Mouse (Mus musculus) heart, adult 2 months (tissue): Measurements from ENCODE around the gene Zfp113. TPM values are rescaled to one million over a fixed set of nuclear protein-coding genes. Genes with fewer than 3 reads are reported as not detected.

ENCODE experiments used
- DNase-seq, 2 experiments: peaks; one replicate each; pipeline ENCODE4 v3.0.0; 2021
- H3K27ac ChIP-seq: fragments of 200-600 bp; 2 replicates; pipeline ENCODE4 v1.8.1; 2022
- H3K27me3 ChIP-seq: fragments of 200-500 bp; 2 replicates; pipeline ENCODE4 v1.6.1; 2012; ENCODE audit warnings: mild to moderate bottlenecking, low read length, inconsistent platforms, mixed read lengths; ENCODE audit not compliant: control insufficient read depth, insufficient read depth
- H3K36me3 ChIP-seq: fragments of 200-500 bp; 2 replicates; pipeline ENCODE4 v1.6.1; 2012; ENCODE audit warnings: low read length, inconsistent platforms; ENCODE audit not compliant: control insufficient read depth, insufficient read depth
- H3K4me1 ChIP-seq: fragments of 200-500 bp; 2 replicates; pipeline ENCODE4 v1.6.1; 2011; ENCODE audit warnings: low read length; ENCODE audit not compliant: control insufficient read depth, insufficient read depth
- H3K4me3 ChIP-seq: fragments of 200-600 bp; 2 replicates; pipeline ENCODE4 v1.8.1; 2022
- H3K79me2 ChIP-seq: fragments of 200-500 bp; replicated peaks from 2 replicates; pipeline ENCODE4 v1.6.1; 2012; ENCODE audit warnings: mild to moderate bottlenecking, inconsistent platforms, low read length, moderate library complexity, mixed read lengths; ENCODE audit not compliant: control insufficient read depth, insufficient read depth
- H3K9ac ChIP-seq: fragments of 200-500 bp; 2 replicates; pipeline ENCODE4 v1.6.1; 2012; ENCODE audit warnings: low read depth, mild to moderate bottlenecking, control low read depth, inconsistent platforms, low read length, mixed read lengths
- CTCF ChIP-seq: fragments of 200-600 bp; IDR thresholded peaks from 2 replicates; pipeline ENCODE4 v1.8.1; 2022; ENCODE audit warnings: antibody characterized with exemption, mild to moderate bottlenecking, moderate library complexity
- EP300 ChIP-seq: fragments of 200-500 bp; IDR thresholded peaks from 2 replicates; pipeline ENCODE4 v1.6.1; 2011; ENCODE audit warnings: low read depth, low read length, control low read depth; ENCODE audit not compliant: insufficient read depth
- POLR2A ChIP-seq: fragments of 200-500 bp; IDR thresholded peaks from 2 replicates; pipeline ENCODE4 v1.6.1; 2011; ENCODE audit warnings: mild to moderate bottlenecking, low read depth, low read length, control low read depth; ENCODE audit not compliant: insufficient read depth
- WGBS: fragments of 180-500 bp; shearing (Covaris S2); methylation state at CpG from one replicate; pipeline ENCODE4 v1.1.7; 2018; 5-methylcytosine and 5-hydroxymethylcytosine counted together
- intact Hi-C: fragments of 180-260 bp; cut with DNase I; formaldehyde crosslinking; loops from one replicate; pipeline ENCODE4 v1.15.1; 2025
- polyA plus RNA-seq: library from polyadenylated mRNA; depleted of rRNA; stranded (reverse); fragments of >200 nt; gene quantifications from 2 replicates; pipeline ENCODE4 v1.2.3, GENCODE M21; 2012
- total RNA-seq, 2 experiments: library from RNA; stranded (reverse); gene quantifications; 2 replicates each; pipeline ENCODE4 v1.2.3; 2021

Gene Zfp113
- total and polyA plus RNA-seq, 3 experiments = 2.1 to 8.8 (median 8.1) TPM

DNA sequence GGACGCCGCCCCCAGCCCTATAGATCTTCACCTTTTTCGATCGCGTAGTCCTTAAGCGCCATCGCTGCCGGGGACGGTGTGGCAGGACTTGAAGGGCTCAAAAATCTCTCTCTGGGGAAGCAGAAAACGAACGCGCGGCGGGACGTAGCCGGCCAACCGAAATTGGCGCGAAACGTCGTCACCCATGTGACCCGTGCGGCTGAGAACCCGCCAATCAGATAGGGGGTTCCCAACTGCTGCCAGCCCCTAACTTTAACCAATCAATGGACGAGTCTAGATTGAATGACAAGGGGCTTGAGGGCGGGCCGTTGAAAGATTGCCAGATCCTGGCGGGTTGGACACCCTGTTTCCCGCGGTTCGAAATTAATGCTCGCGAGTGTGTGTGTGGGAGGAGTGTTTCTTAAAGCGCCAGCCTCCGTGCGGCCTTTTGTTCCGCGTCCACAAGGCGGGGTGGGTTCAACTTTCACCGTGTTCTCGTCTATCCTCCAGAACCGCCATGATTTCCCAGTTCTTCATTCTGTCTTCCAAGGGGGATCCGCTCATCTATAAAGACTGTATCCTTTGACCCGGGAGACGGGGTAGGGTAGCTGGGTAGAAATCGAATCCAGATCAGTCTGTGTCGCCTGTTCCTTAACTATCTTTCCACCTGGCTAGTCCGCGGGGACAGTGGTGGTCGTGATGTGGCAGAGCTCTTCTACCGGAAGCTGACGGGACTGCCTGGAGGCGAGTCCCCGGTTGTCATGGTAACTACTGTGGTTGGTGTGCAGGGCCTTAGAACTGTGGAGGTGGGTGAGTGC, 16.3 kb upstream of the Zfp113 start, which contains the start of the genes Ap4m1 and Mcm7:
TSS of gene Ap4m1 (plus strand) at position 308 of the 797 bp plus-strand sequence.
TSS of gene Mcm7 (minus strand) at position 728 of the 797 bp plus-strand sequence.
- TF ChIP-seq POLR2A (peak; percentile 60), CTCF (peak; percentile 47), EP300 (no peak)
- Histone ChIP-seq H3K79me2 (no peaks in the 10 kb centered on the region), H3K4me1 (peaks cover 4% of the 10 kb centered on the region), H3K27ac (peak within 1 kb of the TSS; percentile 96), H3K27me3 (no peaks in the 10 kb centered on the region), H3K4me3 (peak within 1 kb of the TSS; percentile 87), H3K36me3 (no peaks in the 10 kb centered on the region), H3K9ac (peak within 1 kb of the TSS; percentile 77)
- DNase-seq = peak; percentile 98
- under 1% methylated on average over 54 of the region's 54 CpGs for WGBS
- intact Hi-C loops = loop anchor here (1.0 to 2.0 kb wide), 2 partner anchors 15 to 17 kb away; partner anchors contain the start of genes Cnpy4, Taf6 and Zfp113

- H3K36me3 ChIP-seq = no peaks in the 10 kb centered on the region
Measured at GRCm38 (mm10) chr5:138170936-138171561, 15.5 kb upstream of the Zfp113 start.

DNA sequence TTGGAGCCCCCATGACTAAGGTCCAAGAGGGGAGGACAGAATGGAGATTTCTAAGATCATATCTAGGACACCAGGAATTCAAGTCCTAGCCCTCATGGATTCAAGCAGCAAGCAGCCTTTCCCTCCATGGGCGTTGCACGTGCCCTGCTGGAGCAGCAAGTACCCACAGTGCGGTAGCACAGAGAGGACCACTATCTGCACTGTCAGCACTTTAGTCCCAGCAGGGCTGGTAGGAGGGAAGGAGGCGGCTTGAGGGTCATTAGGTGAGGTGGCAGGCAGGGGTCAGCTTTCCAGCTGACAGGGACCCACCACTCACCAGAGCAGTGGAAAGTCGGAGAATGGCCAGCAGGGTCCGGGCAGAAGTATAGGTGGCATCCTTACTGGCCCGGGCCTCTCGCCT, 10.1 kb upstream of the Zfp113 start:
- no peak overlapping the region for H3K4me3 ChIP-seq
- no peaks in the 10 kb centered on the region for H3K27me3 ChIP-seq
- no peak overlapping the region for H3K27ac ChIP-seq
- intact Hi-C loops = no loop called here
- no peak for DNase-seq
- peaks cover 1% of the 10 kb centered on the region; the same call in 1 of the 2 replicates for H3K4me1 ChIP-seq
- no peaks in the 10 kb centered on the region for H3K36me3 ChIP-seq
- H3K79me2 ChIP-seq = no peaks in the 10 kb centered on the region
- no peak for TF ChIP-seq EP300
- TF ChIP-seq CTCF = no peak
- 81% methylated on average over 8 of the region's 8 CpGs for WGBS
- no peak overlapping the region for H3K9ac ChIP-seq

More at GRCm38 (mm10) chr5:138170936-138171561, 15.5 kb upstream of the Zfp113 start:
- Histone ChIP-seq H3K4me1 (peaks cover 4% of the 10 kb centered on the region), H3K79me2 (no peaks in the 10 kb centered on the region), H3K27ac (peak overlapping the region; percentile 96), H3K4me3 (peak overlapping the region; percentile 87), H3K27me3 (no peaks in the 10 kb centered on the region), H3K9ac (peak overlapping the region; percentile 77)
- under 1% methylated on average over 47 of the region's 47 CpGs for WGBS
- intact Hi-C loops = loop anchor here (1.0 to 2.0 kb wide), 2 partner anchors 10 to 16 kb away; partner anchors contain the start of genes Cops6 and Zfp113
- DNase-seq = peak; percentile 97 to 98
- TF ChIP-seq POLR2A (peak; percentile 67), EP300 (peak; percentile 67; the same call in 1 of the 2 replicates), CTCF (peak; percentile 35)

- no peak overlapping the region for H3K9ac ChIP-seq
- TF ChIP-seq POLR2A = no peak
- no peak for TF ChIP-seq CTCF
- TF ChIP-seq EP300 = no peak
- intact Hi-C loops = no loop called here
- WGBS = 73% methylated on average over 10 of the region's 10 CpGs
- H3K4me3 ChIP-seq = no peak overlapping the region
- no peaks in the 10 kb centered on the region for H3K79me2 ChIP-seq
- H3K4me1 ChIP-seq = peaks cover 1% of the 10 kb centered on the region; the same call in 1 of the 2 replicates
- DNase-seq = no peak
- H3K36me3 ChIP-seq = no peaks in the 10 kb centered on the region
- no peaks in the 10 kb centered on the region for H3K27me3 ChIP-seq
- H3K27ac ChIP-seq = no peak overlapping the region
Measured at GRCm38 (mm10) chr5:138163610-138164009, 8.1 kb upstream of the Zfp113 start.

- Histone ChIP-seq H3K4me1 (peaks cover 1% of the 10 kb centered on the region; the same call in 1 of the 2 replicates), H3K4me3 (no peak overlapping the region), H3K27me3 (no peaks in the 10 kb centered on the region), H3K9ac (no peak overlapping the region), H3K27ac (no peak overlapping the region), H3K79me2 (no peaks in the 10 kb centered on the region), H3K36me3 (no peaks in the 10 kb centered on the region)
- DNase-seq = no peak
- intact Hi-C loops = no loop called here
- TF ChIP-seq CTCF (no peak), POLR2A (no peak), EP300 (no peak)
- WGBS = 72% methylated on average over 6 of the region's 6 CpGs
Measured at GRCm38 (mm10) chr5:138163046-138163445, 7.5 kb upstream of the Zfp113 start.
